Mouse (Mus musculus): ENCODE data around the gene Mmp14.
A peak's percentile ranks its signal among the peaks of the same experiment; 100 is the strongest.

Mmp14 gene

GRCm38 (mm10) chr14:54413877-54414700 lies 17.3 kb upstream of the Mmp14 start:
- no peak for DNase-seq (ENCODE audit: low spot score)

- DNase-seq (ENCODE audit: low spot score), result no peak
Measured at GRCm38 (mm10) chr14:54415241-54416020, 16.0 kb upstream of the Mmp14 start.

GRCm38 (mm10) chr14:54416229-54416775 lies 15.1 kb upstream of the Mmp14 start:
- DNase-seq (ENCODE audit: low spot score), result no peak

GRCm38 (mm10) chr14:54416830-54417229 lies 14.6 kb upstream of the Mmp14 start:
- no peak for DNase-seq (ENCODE audit: low spot score)

GRCm38 (mm10) chr14:54417623-54418081 lies 13.8 kb upstream of the Mmp14 start, which contains the start of gene Slc7a7:
Gene Slc7a7 (minus strand): TSS chr14:54417780.
- DNase-seq (ENCODE audit: low spot score), result peak; percentile 69

- peak; percentile 55 for DNase-seq (ENCODE audit: low spot score)
Measured at GRCm38 (mm10) chr14:54421014-54421413, 10.4 kb upstream of the Mmp14 start.

- DNase-seq (ENCODE audit: low spot score), result peak; percentile 70
Measured at GRCm38 (mm10) chr14:54423406-54423805, 8.0 kb upstream of the Mmp14 start.

- no peak for DNase-seq (ENCODE audit: low spot score)
Measured at GRCm38 (mm10) chr14:54424634-54425033, 6.8 kb upstream of the Mmp14 start.

GRCm38 (mm10) chr14:54425540-54425939 lies 5.9 kb upstream of the Mmp14 start:
- no peak for DNase-seq (ENCODE audit: low spot score)

GRCm38 (mm10) chr14:54426003-54426688 lies 5.3 kb upstream of the Mmp14 start:
- no peak for DNase-seq (ENCODE audit: low spot score)

- DNase-seq (ENCODE audit: low spot score), result peak; percentile 96
Measured at GRCm38 (mm10) chr14:54426689-54427398, 4.6 kb upstream of the Mmp14 start, which contains the start of gene Mrpl52. Gene Mrpl52 (plus strand): TSS chr14:54426909.

- no peak for DNase-seq (ENCODE audit: low spot score)
Measured at GRCm38 (mm10) chr14:54427696-54428095, 3.7 kb upstream of the Mmp14 start.

- no peak for DNase-seq (ENCODE audit: low spot score)
Measured at GRCm38 (mm10) chr14:54428421-54428820, 3.0 kb upstream of the Mmp14 start.

GRCm38 (mm10) chr14:54429332-54430093 lies 1.9 kb upstream of the Mmp14 start:
- DNase-seq (ENCODE audit: low spot score), result no peak

GRCm38 (mm10) chr14:54430406-54431145 lies 836 bp upstream of the Mmp14 start:
- peak; percentile 64 for DNase-seq (ENCODE audit: low spot score)

GRCm38 (mm10) chr14:54432078-54432836 lies 845 bp downstream of the Mmp14 start:
- peak; percentile 63 for DNase-seq (ENCODE audit: low spot score)

GRCm38 (mm10) chr14:54432837-54433830 lies 1.7 kb downstream of the Mmp14 start:
- no peak for DNase-seq (ENCODE audit: low spot score)
